Mouse (Mus musculus) NIH3T3 (cell line): Measurements from ENCODE around the gene Pnrc1.
A peak's percentile ranks its signal among the peaks of the same experiment; 100 is the strongest.
"Not testable (repeated sequence)": the region's sequence is repeated elsewhere in the genome, so short reads cannot be mapped to it uniquely, and the experiment has no call there.

ENCODE experiments used
- DNase-seq: peaks from one replicate; pipeline ENCODE4 v3.0.0-alpha.2; 2012; ENCODE audit warnings: low read depth

Pnrc1 gene

DNA sequence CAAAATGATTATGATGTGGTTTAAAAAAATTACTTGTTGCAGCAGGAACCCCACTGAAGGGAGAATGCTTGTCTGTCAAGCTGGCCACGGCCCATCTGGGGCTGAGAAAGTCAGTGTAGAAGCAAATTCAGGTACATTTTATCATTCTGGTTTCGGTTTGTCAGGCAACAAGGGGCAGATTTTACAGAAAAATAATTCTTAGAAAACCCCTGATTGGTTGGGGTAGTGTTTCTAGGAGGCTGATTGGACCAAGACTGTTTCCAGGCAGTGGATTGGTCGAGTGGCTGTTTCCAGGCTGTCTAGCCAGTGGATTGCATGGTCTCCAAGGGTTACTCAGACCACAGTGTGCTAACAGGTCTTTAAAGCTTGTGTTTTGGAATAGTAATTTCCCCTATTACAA is at the start of gene Pnrc1:
TSS of gene Pnrc1 (minus strand) at position 162 of the 400 bp plus-strand sequence.
- peak; percentile 84 for DNase-seq

DNA sequence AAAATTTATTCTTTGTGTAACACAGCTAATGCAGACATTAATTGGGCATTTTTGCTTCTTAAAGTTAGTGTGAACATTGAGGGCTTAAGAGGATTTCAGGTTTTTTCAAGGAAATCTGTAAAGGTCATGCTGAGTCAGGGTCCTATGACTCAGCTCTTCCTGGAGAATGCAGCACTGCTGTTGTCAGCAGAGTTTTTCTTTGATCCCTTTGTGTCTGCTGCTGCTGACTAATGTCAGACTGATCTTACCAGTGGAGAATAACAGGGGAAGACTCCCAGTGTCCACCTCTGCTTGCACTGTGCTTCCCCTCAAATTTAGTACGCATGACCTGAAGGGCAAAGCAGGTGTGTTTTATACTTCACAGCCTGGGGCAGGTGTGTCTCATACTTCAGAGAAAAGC is 48.0 kb upstream of the Pnrc1 start:
- DNase-seq = peak; percentile 54

DNA sequence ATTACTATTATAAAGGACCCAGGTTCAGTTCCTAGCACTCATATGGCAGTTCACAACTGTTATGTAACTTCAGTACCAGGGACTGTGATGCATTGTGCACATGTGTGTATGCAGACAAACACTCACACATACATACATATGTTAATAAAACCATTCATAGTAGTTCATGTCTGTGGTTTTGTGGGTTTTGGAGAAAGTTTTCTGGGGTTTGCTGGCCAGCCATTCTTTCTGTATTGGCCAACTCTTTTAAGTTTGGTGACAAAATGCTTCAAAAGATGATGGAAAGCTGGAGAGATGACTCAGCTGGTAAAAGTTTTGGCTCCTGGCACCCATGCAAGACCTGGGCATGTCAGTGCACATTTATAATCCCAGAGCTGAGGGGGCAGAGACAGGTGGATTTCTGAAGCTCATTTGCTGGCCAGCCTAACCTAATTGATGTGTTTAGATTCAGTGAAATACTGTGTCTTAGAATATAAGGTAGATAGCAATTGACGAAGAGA is 43.0 kb upstream of the Pnrc1 start:
- peak; percentile 16 for DNase-seq

DNA sequence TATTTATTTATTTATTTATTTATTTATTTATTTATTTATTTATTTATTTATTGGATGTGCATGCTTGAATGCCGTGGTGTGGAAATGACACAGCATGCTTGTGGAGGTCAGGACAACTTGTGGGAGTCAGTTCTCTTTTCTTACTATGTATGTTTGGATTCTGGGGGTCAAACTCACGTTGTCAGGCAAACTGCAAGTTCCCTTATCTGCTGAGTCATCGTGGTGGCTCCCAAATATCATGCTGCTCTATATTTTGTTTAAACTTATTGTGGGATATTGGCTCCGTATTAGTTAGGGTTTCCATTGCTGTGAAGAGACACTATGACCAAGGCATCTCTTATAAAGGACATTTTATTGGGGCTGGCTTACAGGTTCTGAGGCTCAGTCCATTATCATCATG is 41.2 kb upstream of the Pnrc1 start:
- DNase-seq = no peak

DNA sequence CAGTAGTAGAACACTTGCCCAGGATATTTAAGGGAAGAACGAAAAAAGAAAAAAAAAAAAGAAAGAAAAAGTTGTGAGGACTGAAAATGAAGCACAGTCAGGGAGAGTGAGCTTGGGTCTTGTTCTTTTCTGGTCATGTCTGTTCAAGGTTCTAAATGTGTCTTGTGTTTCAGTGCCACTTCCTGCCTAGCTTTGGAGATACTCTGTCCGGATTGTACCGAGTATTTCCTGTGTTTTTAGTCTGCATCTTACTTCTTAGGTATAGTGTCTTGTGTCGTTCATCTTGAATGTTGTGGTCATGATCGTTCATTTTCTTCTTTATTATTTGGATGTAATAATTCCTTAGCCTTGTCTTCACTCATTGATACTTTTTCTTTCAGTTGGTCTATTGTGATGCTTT is 25.9 kb upstream of the Pnrc1 start:
- no peak for DNase-seq

DNA sequence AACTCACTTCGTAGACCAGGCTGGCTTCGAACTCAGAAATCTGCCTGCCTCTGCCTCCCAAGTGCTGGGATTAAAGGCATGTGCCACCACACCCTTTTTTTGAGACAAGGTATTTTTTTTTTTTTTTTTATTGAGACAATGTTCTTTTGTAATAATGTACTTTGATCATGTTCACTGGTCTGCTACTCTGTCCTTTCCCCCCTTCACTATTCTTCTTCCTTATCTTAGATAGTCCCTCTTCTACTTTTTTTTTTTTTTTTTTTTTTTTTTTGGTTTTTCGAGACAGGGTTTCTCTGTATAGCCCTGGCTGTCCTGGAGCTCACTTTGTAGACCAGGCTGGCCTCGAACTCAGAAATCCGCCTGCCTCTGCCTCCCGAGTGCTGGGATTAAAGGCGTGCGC is 24.2 kb upstream of the Pnrc1 start:
- not testable (repeated sequence) for DNase-seq

DNA sequence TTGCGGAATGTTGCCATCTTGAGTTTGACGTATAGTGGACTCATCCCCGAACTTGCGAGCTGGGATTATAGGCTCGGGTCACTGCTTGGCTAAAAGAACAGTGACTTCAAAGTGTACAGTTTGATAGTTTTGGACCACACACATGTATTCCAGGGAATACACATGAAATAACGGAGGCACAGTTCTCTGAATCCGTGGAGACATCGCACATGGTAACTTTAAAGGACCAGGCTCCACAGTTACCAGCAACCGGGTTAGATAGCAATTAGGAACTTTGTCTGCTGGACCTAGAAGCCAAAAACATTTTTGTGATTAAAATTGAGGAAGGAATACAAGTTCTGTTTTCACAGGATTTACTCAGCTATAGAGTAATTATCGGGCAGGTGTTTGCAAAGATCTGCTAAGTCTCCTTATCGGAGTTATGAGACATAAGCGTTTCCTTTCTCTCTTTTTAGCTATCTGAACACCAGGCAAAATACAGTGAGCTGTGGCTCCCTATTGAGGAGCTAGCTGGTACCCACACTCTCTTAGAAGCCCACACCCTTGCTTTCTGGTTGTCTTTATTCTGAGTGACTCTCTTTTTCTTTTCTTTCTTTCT is 21.0 kb upstream of the Pnrc1 start:
- no peak for DNase-seq

DNA sequence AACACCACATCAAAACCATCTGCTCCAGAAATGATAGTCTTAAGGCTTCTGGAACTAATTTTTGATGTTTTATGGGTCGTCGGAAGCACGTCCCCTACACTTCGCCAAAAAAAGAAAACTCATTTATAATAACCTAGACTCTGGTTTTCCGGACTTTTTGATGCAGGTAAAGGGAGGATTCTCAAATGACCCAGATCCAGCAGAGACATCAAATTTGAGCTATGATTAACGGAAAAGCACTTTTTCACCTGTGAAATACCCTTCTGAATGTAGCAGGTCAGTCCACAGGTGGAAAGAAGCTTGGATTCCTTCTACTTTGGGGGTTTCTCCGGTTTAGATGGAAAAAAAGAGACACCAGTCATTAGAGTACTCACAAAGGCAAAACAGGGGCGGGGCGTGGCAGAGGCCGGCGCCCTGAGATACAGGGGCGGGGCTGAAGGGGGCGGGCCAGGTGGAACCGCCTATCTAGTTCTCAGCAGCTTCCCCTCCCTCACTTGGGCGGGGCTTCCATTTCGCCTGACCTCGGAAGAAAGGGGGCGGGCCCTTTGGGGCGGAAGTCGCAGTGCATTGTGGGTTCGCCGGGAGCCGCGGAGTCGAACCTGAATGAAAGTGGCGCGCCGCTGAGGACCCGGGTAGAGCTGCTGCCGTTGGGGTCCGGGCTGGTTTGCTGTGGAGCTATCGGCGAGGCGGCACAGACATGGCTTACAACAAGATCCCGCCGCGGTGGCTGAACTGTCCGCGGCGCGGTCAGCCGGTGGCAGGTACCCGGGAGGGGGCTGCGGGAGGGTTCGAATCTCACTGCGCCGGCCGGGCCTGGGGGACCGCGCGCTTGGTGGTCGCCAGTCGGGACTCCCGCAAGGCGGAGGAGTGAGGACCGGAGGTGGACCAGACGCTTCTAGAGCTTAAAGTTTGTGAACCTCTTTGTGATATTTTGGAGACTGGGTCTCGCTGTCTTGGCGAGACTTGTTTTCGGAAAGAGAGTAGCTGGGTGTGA is 20.1 kb upstream of the Pnrc1 start, which contains the start of gene Rngtt:
TSS of gene Rngtt (plus strand) at position 548 of the 994 bp plus-strand sequence.
- DNase-seq = peak; percentile 98

DNA sequence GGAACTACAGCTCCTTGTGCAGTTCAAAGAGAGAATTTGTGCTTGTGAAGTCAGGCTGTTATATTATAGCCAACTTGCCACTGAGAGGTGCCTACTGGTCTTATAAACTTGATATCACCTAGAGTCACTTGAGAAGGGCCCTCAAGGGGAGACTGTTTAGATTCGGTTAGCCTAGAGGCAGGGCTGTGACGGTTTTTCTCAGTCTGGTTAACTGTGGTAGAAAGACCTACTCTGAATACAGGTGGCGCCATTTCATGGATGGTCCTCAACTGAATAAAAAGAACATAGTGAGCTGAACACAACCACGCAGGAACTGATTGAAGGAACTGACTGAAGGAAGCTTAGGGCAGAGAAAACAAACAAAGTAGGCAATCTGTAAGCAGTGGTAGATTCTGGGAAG is 17.2 kb upstream of the Pnrc1 start:
- DNase-seq = no peak

DNA sequence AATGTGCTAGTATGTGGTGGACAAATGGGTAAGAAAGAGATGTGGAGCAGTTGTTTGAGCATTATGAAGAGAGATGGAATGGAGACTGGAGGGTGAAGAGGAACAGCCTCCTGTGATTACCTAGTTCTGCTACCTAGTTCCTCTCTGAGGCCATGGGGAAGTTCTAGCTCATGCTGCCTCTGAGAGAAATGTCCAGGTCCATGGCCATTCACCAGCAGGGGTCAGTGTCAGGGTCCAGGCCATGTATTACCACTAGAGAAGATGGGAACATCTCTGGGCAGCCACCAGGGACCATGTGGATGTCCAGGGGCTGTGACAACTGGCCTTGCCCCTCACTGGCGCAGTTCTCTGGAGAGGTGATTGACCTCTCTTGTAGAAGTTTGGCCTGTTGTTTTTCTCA is 13.1 kb upstream of the Pnrc1 start:
- no peak for DNase-seq

DNA sequence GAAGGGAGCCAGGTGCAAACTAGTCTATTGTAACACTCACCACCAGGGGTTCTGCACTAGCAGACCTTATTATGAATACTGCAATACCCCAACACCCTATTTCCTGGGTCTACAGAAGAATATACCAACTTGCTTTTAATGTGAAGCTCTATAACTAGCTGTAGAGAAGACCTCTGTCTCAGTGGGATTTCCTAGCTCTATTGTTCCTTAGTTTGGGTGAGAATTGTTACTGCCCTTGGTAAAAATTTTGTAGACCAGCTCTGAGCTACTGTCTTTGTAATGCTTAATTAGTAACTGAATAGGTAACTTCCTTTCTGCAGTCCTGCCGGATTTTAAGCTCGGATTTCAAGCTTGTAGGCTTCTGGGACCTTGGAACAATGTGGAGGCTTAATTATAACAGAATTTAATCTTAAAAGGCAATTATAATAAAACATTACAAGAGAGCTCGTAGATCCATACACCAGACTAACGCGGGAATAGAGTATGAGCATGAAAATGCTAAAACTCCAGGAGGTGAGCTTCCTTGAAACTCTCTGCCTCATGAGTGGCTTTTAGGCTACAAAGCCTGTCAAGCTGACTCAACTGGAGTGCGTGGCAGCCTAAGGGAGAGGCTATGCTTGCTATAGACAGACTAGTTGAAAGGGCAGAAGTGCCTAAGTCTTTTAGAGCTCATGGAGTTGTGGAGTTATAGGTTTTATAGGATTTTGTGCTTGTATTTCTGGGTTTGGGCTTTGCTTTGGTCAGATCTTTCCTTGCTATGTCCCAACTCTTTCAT is 11.1 kb upstream of the Pnrc1 start:
- DNase-seq = not testable (repeated sequence)

DNA sequence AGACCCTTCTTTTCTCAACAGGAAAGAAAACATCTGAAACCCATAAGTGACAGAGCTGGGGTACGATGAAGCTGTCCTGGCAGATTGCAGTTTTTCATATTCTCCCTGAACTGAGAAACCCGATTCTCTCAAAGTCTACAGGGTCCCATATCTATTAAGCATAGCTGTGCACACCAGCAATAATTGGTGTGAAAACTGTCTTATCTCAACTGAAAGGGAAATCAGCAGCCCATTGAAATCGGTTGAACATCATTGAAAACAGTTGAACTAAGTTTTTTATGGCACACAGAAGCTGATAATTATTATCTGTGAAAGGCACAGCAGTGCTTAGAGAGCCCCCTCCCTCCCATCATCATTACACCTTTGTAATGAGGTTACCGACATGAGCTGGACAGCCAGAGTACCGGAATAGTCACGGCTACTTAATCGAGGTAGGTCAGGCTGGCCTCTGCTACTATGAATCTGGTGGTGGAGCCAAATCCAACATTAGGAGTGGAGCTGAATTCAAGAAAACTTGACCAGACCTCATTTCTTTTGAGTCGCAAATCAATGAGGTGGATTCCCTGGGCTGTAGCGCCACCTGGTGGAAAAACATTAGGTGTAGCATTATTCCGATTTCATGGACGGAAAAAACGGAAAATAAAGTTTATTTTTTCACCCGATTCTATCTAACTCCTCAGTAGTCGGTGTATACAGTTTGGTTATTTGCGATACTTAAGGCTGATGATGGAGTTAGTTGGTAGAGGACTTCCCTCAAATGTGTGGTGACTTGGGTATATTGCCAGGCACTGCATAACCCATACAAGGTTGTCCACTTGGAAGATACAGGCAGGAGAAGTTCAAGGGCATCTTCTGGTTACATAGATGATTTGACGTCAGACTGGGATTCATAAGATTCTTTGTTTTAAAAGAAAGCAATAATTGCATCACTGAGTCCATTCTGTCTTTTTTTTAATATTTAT is 2.7 kb upstream of the Pnrc1 start:
- peak; percentile 86 for DNase-seq

DNA sequence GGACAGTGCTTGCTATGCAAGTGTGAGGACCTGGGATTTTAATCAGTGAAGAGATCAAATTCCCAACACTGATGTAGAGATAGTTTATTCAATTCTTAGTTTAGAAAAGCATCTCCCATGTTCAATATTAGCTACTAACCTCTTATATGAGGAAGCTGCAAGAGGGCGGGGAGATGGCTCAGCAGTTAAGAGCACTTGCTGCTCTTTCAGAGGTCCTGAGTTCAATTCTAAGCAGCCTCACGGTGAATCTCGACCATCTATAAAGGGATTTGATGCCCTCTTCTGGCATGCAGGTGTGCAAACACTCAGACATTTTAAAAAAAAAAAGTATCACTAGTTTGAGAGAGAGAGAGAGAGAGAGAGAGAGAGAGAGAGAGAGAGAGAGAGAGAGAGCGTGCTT is 915 bp upstream of the Pnrc1 start:
- DNase-seq = peak; percentile 30

DNA sequence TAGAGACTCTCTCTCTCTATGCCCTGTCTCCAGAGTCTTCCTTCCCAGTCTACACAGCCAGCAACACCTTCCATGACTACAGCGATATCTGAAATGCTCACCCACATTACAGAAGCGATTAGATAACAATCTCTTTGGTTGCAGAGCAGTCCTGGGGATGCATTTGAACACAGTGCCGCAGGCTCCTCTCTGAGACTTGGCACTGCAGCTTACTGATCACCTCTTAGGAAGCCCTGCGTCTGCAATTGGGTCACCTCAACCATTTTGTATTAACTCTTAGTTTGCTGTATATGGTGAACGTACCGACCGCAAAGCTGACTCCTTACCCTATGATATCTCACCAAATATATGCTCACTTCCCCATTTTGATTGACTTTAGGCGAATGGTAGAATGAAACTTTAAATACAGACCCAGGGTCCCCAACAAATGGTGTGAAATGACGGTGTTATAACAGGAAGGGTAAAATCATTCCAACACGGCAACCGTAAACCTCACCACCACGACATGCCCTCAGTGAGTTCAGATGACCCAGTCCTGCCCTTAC is 785 bp downstream of the Pnrc1 start:
- DNase-seq = no peak

DNA sequence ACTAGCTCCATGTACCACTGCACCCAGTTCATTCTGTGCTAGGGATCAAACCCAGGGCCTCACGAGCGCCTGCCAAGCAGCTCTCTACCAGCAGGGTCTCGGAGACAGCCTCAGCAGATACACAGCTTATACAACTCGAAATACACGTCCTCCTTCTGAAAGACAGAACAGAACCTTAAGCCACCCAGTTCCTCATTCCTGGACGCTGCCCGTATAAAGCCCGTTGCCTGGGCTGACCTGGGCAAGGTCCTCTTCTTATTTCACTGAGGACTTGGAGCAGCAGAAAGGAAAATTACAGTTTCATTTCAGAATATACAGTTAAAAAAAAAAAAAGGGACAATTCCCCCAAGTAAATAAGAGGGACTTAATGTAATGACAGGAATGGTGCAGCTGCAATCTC is 4.5 kb downstream of the Pnrc1 start:
- DNase-seq = no peak

DNA sequence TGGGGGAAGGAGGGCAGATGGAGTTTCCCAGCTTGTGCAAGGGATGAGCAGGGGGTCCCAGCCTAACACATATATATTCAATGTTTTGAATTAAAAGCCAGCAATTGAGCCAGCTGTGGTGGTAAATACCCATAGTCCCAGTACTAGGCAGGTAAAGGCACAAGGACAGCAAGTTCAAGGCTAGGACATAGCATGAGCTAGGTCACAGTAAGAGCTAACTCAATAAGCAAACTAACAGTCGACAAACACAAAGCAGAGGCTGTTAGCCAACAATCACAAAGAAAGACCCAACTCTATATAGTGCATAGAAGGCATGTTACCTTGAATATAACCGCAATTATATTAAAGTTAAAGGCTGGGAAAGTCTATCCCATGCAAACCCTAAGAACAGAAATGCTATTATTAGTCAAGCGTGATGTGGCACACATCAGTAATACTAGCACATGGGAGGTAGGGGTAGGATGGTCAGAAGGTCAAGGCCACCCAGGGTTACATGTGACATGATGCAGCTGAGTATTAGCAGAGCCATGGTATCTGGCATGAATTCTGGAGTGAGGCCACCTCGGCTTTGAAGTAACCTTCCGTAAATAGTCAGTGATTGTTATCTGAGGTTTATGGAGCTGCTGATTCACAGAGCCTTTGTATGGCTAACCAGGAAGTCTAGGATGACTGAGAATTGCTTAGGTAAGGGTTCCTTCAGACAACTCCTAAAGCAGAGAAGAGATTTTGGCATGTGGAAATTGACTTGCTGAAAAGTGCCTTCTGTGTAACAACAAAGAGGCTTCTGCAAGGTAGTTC is 5.7 kb downstream of the Pnrc1 start:
- no peak for DNase-seq

DNA sequence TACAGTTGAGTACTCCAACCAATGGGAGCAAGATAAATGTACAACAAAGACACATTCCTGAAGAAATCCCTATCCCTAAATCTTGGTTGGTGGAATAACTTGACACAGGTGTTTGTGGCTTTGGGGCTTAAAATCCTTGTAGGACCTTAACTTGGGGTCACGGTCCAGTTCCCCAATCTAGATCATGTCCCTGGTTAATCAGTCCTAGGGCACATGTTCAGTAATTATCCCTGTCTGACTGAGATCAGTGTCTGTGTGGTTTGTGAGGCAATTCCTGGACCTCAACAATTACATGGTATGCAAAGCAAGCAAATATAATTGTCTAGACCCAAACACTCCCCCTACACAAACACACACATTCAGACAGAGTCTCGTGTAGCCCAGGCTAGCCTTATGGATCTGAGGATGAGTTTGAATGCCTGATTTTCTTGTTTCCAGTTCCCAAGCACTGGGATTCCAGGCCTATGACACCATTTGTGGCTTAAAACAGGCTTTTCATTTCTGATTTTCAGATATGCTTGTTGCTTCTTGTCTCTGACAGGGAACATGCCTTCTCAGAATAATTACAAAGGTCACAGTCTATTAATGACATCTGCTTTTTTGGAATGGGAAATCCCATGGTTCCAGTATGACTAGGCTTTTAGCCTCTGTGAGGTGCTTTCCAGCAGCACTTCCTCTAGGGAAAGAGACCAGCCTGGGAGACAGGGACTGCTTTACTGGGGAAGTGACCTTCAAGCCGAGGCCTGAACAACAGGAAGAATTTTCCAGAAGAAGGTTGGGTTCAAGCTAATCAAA is 7.9 kb downstream of the Pnrc1 start:
- DNase-seq = no peak

DNA sequence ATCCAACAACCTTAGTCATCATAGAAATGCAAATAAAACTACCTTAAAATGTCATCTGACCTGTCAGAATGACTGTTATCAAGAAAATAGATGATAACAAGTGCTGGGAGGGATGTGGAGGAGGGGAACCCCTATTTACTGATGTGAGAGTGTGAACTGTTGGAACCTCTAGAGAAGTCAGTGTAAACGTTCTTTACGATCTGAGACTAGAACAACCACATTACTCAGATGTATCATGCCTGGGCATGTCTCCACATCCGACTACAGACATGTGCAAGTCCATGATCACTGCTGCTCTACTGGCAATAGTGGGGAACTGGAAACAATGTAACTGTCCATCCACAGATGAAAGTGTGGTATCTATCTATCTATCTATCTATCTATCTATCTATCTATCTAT is 16.5 kb downstream of the Pnrc1 start:
- no peak for DNase-seq
